Mouse (Mus musculus) kidney, embryonic 16.5 days (tissue): ENCODE results near the gene Ugdh. TPM values are rescaled to one million over a fixed set of nuclear protein-coding genes. Genes with fewer than 3 reads are reported as not detected.

ENCODE experiments used
- ATAC-seq: fragments of 200-750 bp; cut with Nextera tagmentation; 2 replicates; pipeline ENCODE4 v1.8.0; 2017; ENCODE audit warnings: moderate TSS enrichment; ENCODE audit not compliant: low FRiP score, low TSS enrichment
- H3K27ac ChIP-seq: fragments of 300-500 bp; sonication (generic); 2 replicates; pipeline ENCODE4 v1.5.1; 2014; ENCODE audit warnings: low read length
- H3K27me3 ChIP-seq: fragments of 300-500 bp; sonication (generic); 2 replicates; pipeline ENCODE4 v1.6.1; 2014; ENCODE audit warnings: low read length, control low read depth, mixed read lengths; ENCODE audit not compliant: insufficient read depth
- H3K36me3 ChIP-seq: fragments of 300-500 bp; sonication (generic); 2 replicates; pipeline ENCODE4 v1.6.1; 2014; ENCODE audit warnings: low read length, control low read depth, mixed read lengths; ENCODE audit not compliant: insufficient read depth
- H3K4me1 ChIP-seq: fragments of 300-500 bp; sonication (generic); 2 replicates; pipeline ENCODE4 v1.6.1; 2014; ENCODE audit warnings: low read length, control low read depth, mixed read lengths; ENCODE audit not compliant: insufficient read depth
- H3K4me2 ChIP-seq: fragments of 300-500 bp; sonication (generic); replicated peaks from 2 replicates; pipeline ENCODE4 v1.6.1; 2014; ENCODE audit warnings: low read depth, low read length
- H3K4me3 ChIP-seq: fragments of 300-500 bp; sonication (generic); 2 replicates; pipeline ENCODE4 v1.5.1; 2014; ENCODE audit warnings: mild to moderate bottlenecking, low read length
- H3K9ac ChIP-seq: fragments of 300-500 bp; sonication (generic); replicated peaks from 2 replicates; pipeline ENCODE4 v1.6.1; 2014; ENCODE audit warnings: low read length
- H3K9me3 ChIP-seq: fragments of 300-500 bp; sonication (generic); 2 replicates; pipeline ENCODE4 v1.6.1; 2016; ENCODE audit warnings: low read length, control low read depth
- WGBS: fragments of 180-500 bp; shearing (Covaris S2); extraction: QIAGEN DNeasy Blood & Tissue Kit; methylation state at CpG from one replicate; pipeline ENCODE4 v1.1.7; 2014; 5-methylcytosine and 5-hydroxymethylcytosine counted together
- polyA plus RNA-seq: library from polyadenylated mRNA; unstranded; fragments of >200 nt; fragmentation: Nextera tagmentation; extraction: Ambion mirVana; gene quantifications from 2 replicates; pipeline ENCODE4 v1.2.1, GENCODE M21; 2015

Gene Ugdh
- polyA plus RNA-seq, 1 experiment from 2014 or later = 109 TPM

- Histone ChIP-seq H3K9ac (no peak overlapping the region), H3K36me3 (0 out of 2 replicates have a peak, but pooled peaks cover 5% of the 10 kb centered on the region), H3K27ac (no peak overlapping the region), H3K4me2 (no peak overlapping the region), H3K27me3 (no peaks in the 10 kb centered on the region), H3K4me1 (peaks cover 8% of the 10 kb centered on the region; the same call in 1 of the 2 replicates), H3K4me3 (no peak overlapping the region), H3K9me3 (no peaks in the 10 kb centered on the region)
- WGBS = 86% methylated on average over 14 of the region's 14 CpGs
- ATAC-seq = no peak
Measured at GRCm38 (mm10) chr5:65460361-65460760, 24.6 kb upstream of the Ugdh start.

GRCm38 (mm10) chr5:65459454-65459853 is 23.7 kb upstream of the Ugdh start:
- peaks cover 8% of the 10 kb centered on the region; the same call in 1 of the 2 replicates for H3K4me1 ChIP-seq
- no peak for ATAC-seq
- no peak overlapping the region for H3K9ac ChIP-seq
- no peak overlapping the region for H3K4me2 ChIP-seq
- H3K36me3 ChIP-seq = 0 out of 2 replicates have a peak, but pooled peaks cover 4% of the 10 kb centered on the region
- no peak overlapping the region for H3K4me3 ChIP-seq
- H3K27me3 ChIP-seq = no peaks in the 10 kb centered on the region
- no peaks in the 10 kb centered on the region for H3K9me3 ChIP-seq
- 89% methylated on average over 3 of the region's 3 CpGs for WGBS
- no peak overlapping the region for H3K27ac ChIP-seq

- no peaks in the 10 kb centered on the region for H3K27me3 ChIP-seq
- H3K4me3 ChIP-seq = no peak overlapping the region
- H3K4me2 ChIP-seq = no peak overlapping the region
- H3K9me3 ChIP-seq = no peaks in the 10 kb centered on the region
- no peaks in the 10 kb centered on the region for H3K36me3 ChIP-seq
- ATAC-seq = no peak
- peak overlapping the region; percentile 81 for H3K27ac ChIP-seq
- H3K4me1 ChIP-seq = peaks cover 8% of the 10 kb centered on the region; the same call in 1 of the 2 replicates
- whole genome bisulfite sequencing = 57% methylated on average over 5 of the region's 5 CpGs
- H3K9ac ChIP-seq = no peak overlapping the region
Measured at GRCm38 (mm10) chr5:65457846-65458245, 22.1 kb upstream of the Ugdh start.

- Histone ChIP-seq H3K4me3 (no peak overlapping the region), H3K36me3 (0 out of 2 replicates have a peak, but pooled peaks cover 1% of the 10 kb centered on the region), H3K4me2 (no peak overlapping the region), H3K27me3 (no peaks in the 10 kb centered on the region), H3K9me3 (no peaks in the 10 kb centered on the region), H3K27ac (peak overlapping the region; percentile 81), H3K4me1 (peaks cover 8% of the 10 kb centered on the region; the same call in 1 of the 2 replicates), H3K9ac (no peak overlapping the region)
- 57% methylated on average over 7 of the region's 7 CpGs for WGBS
- ATAC-seq = peak; percentile 74
Measured at GRCm38 (mm10) chr5:65457086-65457827, 21.5 kb upstream of the Ugdh start.

GRCm38 (mm10) chr5:65454771-65455170 is 19.0 kb upstream of the Ugdh start:
- 42% methylated on average over 5 of the region's 5 CpGs for WGBS

GRCm38 (mm10) chr5:65448941-65449340 is 13.2 kb upstream of the Ugdh start:
- Histone ChIP-seq H3K9ac (no peak overlapping the region), H3K36me3 (peaks cover 15% of the 10 kb centered on the region; the same call in 1 of the 2 replicates), H3K9me3 (no peaks in the 10 kb centered on the region), H3K27me3 (no peaks in the 10 kb centered on the region), H3K4me1 (no peaks in the 10 kb centered on the region), H3K4me3 (no peak overlapping the region), H3K27ac (no peak overlapping the region), H3K4me2 (no peak overlapping the region)
- 82% methylated on average over 4 of the region's 4 CpGs for WGBS
- no peak for ATAC-seq

More at GRCm38 (mm10) chr5:65454771-65455170, 19.0 kb upstream of the Ugdh start:
- no peaks in the 10 kb centered on the region for H3K9me3 ChIP-seq
- H3K27me3 ChIP-seq = no peaks in the 10 kb centered on the region
- peaks cover 12% of the 10 kb centered on the region; the same call in 1 of the 2 replicates for H3K36me3 ChIP-seq
- H3K4me1 ChIP-seq = peaks cover 8% of the 10 kb centered on the region; the same call in 1 of the 2 replicates
- no peak overlapping the region for H3K4me2 ChIP-seq
- ATAC-seq = no peak
- no peak overlapping the region for H3K9ac ChIP-seq
- no peak overlapping the region for H3K4me3 ChIP-seq
- H3K27ac ChIP-seq = no peak overlapping the region

GRCm38 (mm10) chr5:65447826-65448225 is 12.1 kb upstream of the Ugdh start:
- no peak overlapping the region for H3K27ac ChIP-seq
- no peaks in the 10 kb centered on the region for H3K4me1 ChIP-seq
- H3K36me3 ChIP-seq = peaks cover 15% of the 10 kb centered on the region; the same call in 1 of the 2 replicates
- H3K9ac ChIP-seq = no peak overlapping the region
- no peak overlapping the region for H3K4me3 ChIP-seq
- no peaks in the 10 kb centered on the region for H3K9me3 ChIP-seq
- 92% methylated on average over 2 of the region's 2 CpGs for whole genome bisulfite sequencing
- H3K27me3 ChIP-seq = no peaks in the 10 kb centered on the region
- H3K4me2 ChIP-seq = no peak overlapping the region
- no peak for ATAC-seq

- Histone ChIP-seq H3K4me3 (no peak overlapping the region), H3K9ac (no peak overlapping the region), H3K36me3 (peaks cover 12% of the 10 kb centered on the region; the same call in 1 of the 2 replicates), H3K27me3 (no peaks in the 10 kb centered on the region), H3K27ac (no peak overlapping the region), H3K9me3 (no peaks in the 10 kb centered on the region), H3K4me2 (no peak overlapping the region), H3K4me1 (no peaks in the 10 kb centered on the region)
- ATAC-seq = no peak
- WGBS = 63% methylated on average over 2 of the region's 2 CpGs
Measured at GRCm38 (mm10) chr5:65446756-65447155, 11.0 kb upstream of the Ugdh start.

- no peaks in the 10 kb centered on the region for H3K4me1 ChIP-seq
- 31% methylated on average over 3 of the region's 6 CpGs for WGBS
- peaks cover 4% of the 10 kb centered on the region; the same call in 1 of the 2 replicates for H3K36me3 ChIP-seq
- H3K4me2 ChIP-seq = no peak overlapping the region
- no peak overlapping the region for H3K27ac ChIP-seq
- H3K27me3 ChIP-seq = no peaks in the 10 kb centered on the region
- H3K9ac ChIP-seq = no peak overlapping the region
- H3K9me3 ChIP-seq = no peaks in the 10 kb centered on the region
- no peak overlapping the region for H3K4me3 ChIP-seq
- 0 out of 2 replicates have a peak, but pooled peaks have one; percentile 42 for ATAC-seq
Measured at GRCm38 (mm10) chr5:65444981-65445380, 9.2 kb upstream of the Ugdh start.

- no peak for ATAC-seq
- no peaks in the 10 kb centered on the region for H3K27me3 ChIP-seq
- H3K36me3 ChIP-seq = no peaks in the 10 kb centered on the region
- no peak overlapping the region for H3K4me2 ChIP-seq
- no peak overlapping the region for H3K27ac ChIP-seq
- H3K4me1 ChIP-seq = peaks cover 13% of the 10 kb centered on the region
- H3K9me3 ChIP-seq = no peaks in the 10 kb centered on the region
- no peak overlapping the region for H3K4me3 ChIP-seq
- no peak overlapping the region for H3K9ac ChIP-seq
Measured at GRCm38 (mm10) chr5:65438041-65438440, 2.3 kb upstream of the Ugdh start.
